Mouse (Mus musculus): ENCODE measurements around the gene Gm49027.

DNA sequence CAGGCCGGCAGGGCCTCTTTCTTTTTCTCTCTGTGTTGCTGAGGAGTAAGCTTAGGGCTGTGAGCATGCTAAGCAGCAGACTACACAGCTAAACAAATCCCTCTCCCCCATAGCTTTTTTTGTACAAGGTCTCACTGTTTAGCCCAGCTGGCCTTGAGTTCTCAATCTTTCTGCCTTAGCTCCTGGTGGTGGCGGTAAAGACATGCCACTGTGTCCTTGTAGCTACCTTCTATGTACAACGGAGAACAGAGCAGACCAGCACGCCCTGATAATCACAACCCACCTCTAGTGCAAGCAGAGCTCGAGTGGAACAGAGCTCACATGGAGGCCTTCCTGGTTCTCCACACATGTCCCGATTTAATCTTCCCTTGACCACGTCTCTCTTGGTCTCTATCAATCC, 3.4 kb upstream of the Gm49027 start:
- TF ChIP-seq ZMIZ1 (IDR thresholded peaks at IDR 0.05; ENCODE audit: low read depth, low read length) = no peak
- TF ChIP-seq ZKSCAN1 (IDR thresholded peaks at IDR 0.05; ENCODE audit: borderline replicate concordance, low read depth, low read length) = no peak
- TF ChIP-seq CTCF (conservative IDR thresholded peaks at IDR 0.05 in 1 of 2, IDR thresholded peaks at IDR 0.05 in 1 of 2; ENCODE audit: low read depth in 2 of 2, low read length in 2 of 2) = no peak
- no peak for TF ChIP-seq POLR2A (IDR thresholded peaks at IDR 0.05; ENCODE audit: low read depth, low read length)
- TF ChIP-seq MEF2A (IDR thresholded peaks at IDR 0.05; ENCODE audit: borderline replicate concordance, low read depth, low read length) = no peak
- no peak for TF ChIP-seq EP300 (IDR thresholded peaks at IDR 0.05; ENCODE audit: low read length)
- no peak for TF ChIP-seq USF2 (conservative IDR thresholded peaks at IDR 0.05; ENCODE audit: low read depth, low read length)
- no peak for TF ChIP-seq RAD21 (IDR thresholded peaks at IDR 0.05; ENCODE audit: low read depth, low read length)
- TF ChIP-seq MAFK (IDR thresholded peaks at IDR 0.05; ENCODE audit: insufficient replicate concordance, low read length) = no peak
- TF ChIP-seq MYC (IDR thresholded peaks at IDR 0.05; ENCODE audit: low read depth, low read length) = no peak
- no peak for TF ChIP-seq RCOR1 (conservative IDR thresholded peaks at IDR 0.05; ENCODE audit: low read depth, low read length)
- TF ChIP-seq SIN3A (IDR thresholded peaks at IDR 0.05; ENCODE audit: low read length) = no peak
